Mouse (Mus musculus) Patski (cell line): ENCODE data around the gene Vip. TPM values are rescaled to one million over a fixed set of nuclear protein-coding genes. Genes with fewer than 3 reads are reported as not detected.

Experiments used
- ATAC-seq: fragments of 100-300 bp; one replicate; pipeline ENCODE4 v1.8.0; 2021
- CTCF ChIA-PET: fragments of 350-600 bp; sonication (Branson Sonifier 250); formaldehyde crosslinking; loops from one replicate; lab custom pipeline; 2022; ENCODE audit warnings: inconsistent platforms; lab: Charles Lee
- POLR2A ChIA-PET: fragments of 350-600 bp; sonication (Branson Sonifier 250); formaldehyde crosslinking; loops from one replicate; lab custom pipeline; 2022; ENCODE audit warnings: antibody characterized with exemption, inconsistent platforms; lab: Charles Lee
- DNase-seq: peaks from one replicate; pipeline ENCODE4 v3.0.0-alpha.2; 2011; ENCODE audit warnings: low read depth, low spot score
- H3K27me3 ChIP-seq: fragments of 371-371 bp; one replicate; pipeline ENCODE4 v1.5.1; 2021
- CTCF ChIP-seq: fragments of 100-300 bp; IDR thresholded peaks from one replicate; pipeline ENCODE4 v1.5.1; 2021
- in situ Hi-C: fragments of 300-500 bp; cut with MboI; formaldehyde crosslinking; loops from 3 replicates; pipeline ENCODE4 v1.11.1; 2018; ENCODE audit warnings: low pct_unique_long_range_greater_than_20kb, mixed read lengths
- polyA plus RNA-seq: library from polyadenylated mRNA; unstranded; gene quantifications from one replicate; pipeline ENCODE4 v1.2.3, GENCODE M21; 2021

Vip gene
- polyA plus RNA-seq = not detected

GRCm38 (mm10) chr10:5639112-5639511 is at the start of gene Vip:
Gene Vip (plus strand): TSS chr10:5639218.
- in situ Hi-C loops = no loop called here
- POLR2A ChIA-PET = no interaction called here
- CTCF ChIA-PET = no interaction called here
- ATAC-seq = peak; percentile 86
- no peak for TF ChIP-seq CTCF
- no peak for DNase-seq
- peaks cover 11% of the 10 kb centered on the region for H3K27me3 ChIP-seq

GRCm38 (mm10) chr10:5591061-5591460 is 48.0 kb upstream of the Vip start:
- POLR2A ChIA-PET = no interaction called here

GRCm38 (mm10) chr10:5591996-5592395 is 47.0 kb upstream of the Vip start:
- no peak for DNase-seq
- no peak for TF ChIP-seq CTCF
- in situ Hi-C loops = no loop called here
- ATAC-seq = no peak
- ChIA-PET CTCF (interaction anchor here (0.9 kb wide), 1 partner anchor 16 kb away, joined by 3 read pairs; no protein-coding TSS in a partner anchor), POLR2A (no interaction called here)
- H3K27me3 ChIP-seq = peaks cover 30% of the 10 kb centered on the region

More at GRCm38 (mm10) chr10:5591061-5591460, 48.0 kb upstream of the Vip start:
- DNase-seq (no peak), ATAC-seq (no peak)
- peaks cover 26% of the 10 kb centered on the region for H3K27me3 ChIP-seq
- CTCF ChIA-PET = no interaction called here
- TF ChIP-seq CTCF = no peak
- in situ Hi-C loops = no loop called here

- peaks cover 42% of the 10 kb centered on the region for H3K27me3 ChIP-seq
- ChIA-PET CTCF (no interaction called here), POLR2A (no interaction called here)
- ATAC-seq = no peak
- no peak for DNase-seq
- TF ChIP-seq CTCF = no peak
- in situ Hi-C loops = no loop called here
These were observed 45.6 kb upstream of the Vip start, which contains the start of gene Myct1 for GRCm38 (mm10) chr10:5593464-5593863. Gene Myct1 (plus strand): TSS chr10:5593775.

- DNase-seq (no peak), ATAC-seq (no peak)
- ChIA-PET POLR2A (no interaction called here), CTCF (no interaction called here)
- in situ Hi-C loops = no loop called here
- H3K27me3 ChIP-seq = peaks cover 42% of the 10 kb centered on the region
- no peak for TF ChIP-seq CTCF
These were observed 44.6 kb upstream of the Vip start for GRCm38 (mm10) chr10:5594457-5594856.

- peaks cover 42% of the 10 kb centered on the region for H3K27me3 ChIP-seq
- ChIA-PET CTCF (interaction anchor here (1.8 kb wide), 1 partner anchor 190 kb away, joined by 5 read pairs; no protein-coding TSS in a partner anchor), POLR2A (no interaction called here)
- in situ Hi-C loops = loop anchor here (5.0 kb wide), 1 partner anchor 196 kb away; no protein-coding TSS in a partner anchor
- TF ChIP-seq CTCF = no peak
- ATAC-seq (no peak), DNase-seq (no peak)
These were observed 42.5 kb upstream of the Vip start for GRCm38 (mm10) chr10:5596559-5596958.

- TF ChIP-seq CTCF = peak; percentile 60
- no peak for DNase-seq
- in situ Hi-C loops = no loop called here
- POLR2A ChIA-PET = no interaction called here
- ATAC-seq = peak; percentile 69
- CTCF ChIA-PET = interaction anchor here (0.9 to 1.8 kb wide), 5 partner anchors 183 to 202 kb away, joined by 3 to 13 read pairs (median 3); no protein-coding TSS in a partner anchor
- H3K27me3 ChIP-seq = peaks cover 28% of the 10 kb centered on the region
These were observed 38.9 kb upstream of the Vip start for GRCm38 (mm10) chr10:5600123-5600522.

GRCm38 (mm10) chr10:5603512-5603911 is 35.5 kb upstream of the Vip start:
- POLR2A ChIA-PET = no interaction called here
- ATAC-seq = no peak
- no peak for DNase-seq
- peaks cover 22% of the 10 kb centered on the region for H3K27me3 ChIP-seq
- CTCF ChIA-PET = interaction anchor here (1.1 to 1.5 kb wide), 2 partner anchors 185 to 188 kb away, joined by 3 to 4 read pairs; no protein-coding TSS in a partner anchor
- no peak for TF ChIP-seq CTCF
- in situ Hi-C loops = no loop called here

- TF ChIP-seq CTCF = no peak
- ATAC-seq (no peak), DNase-seq (no peak)
- ChIA-PET POLR2A (no interaction called here), CTCF (interaction anchor here (1.5 kb wide), 1 partner anchor 184 kb away, joined by 4 read pairs; no protein-coding TSS in a partner anchor)
- in situ Hi-C loops = no loop called here
- peaks cover 25% of the 10 kb centered on the region for H3K27me3 ChIP-seq
These were observed 34.6 kb upstream of the Vip start for GRCm38 (mm10) chr10:5604371-5604770.

- ChIA-PET POLR2A (no interaction called here), CTCF (no interaction called here)
- no peak for TF ChIP-seq CTCF
- H3K27me3 ChIP-seq = peaks cover 39% of the 10 kb centered on the region
- DNase-seq = no peak
- in situ Hi-C loops = no loop called here
- ATAC-seq = no peak
These were observed 30.1 kb upstream of the Vip start for GRCm38 (mm10) chr10:5608874-5609273.

GRCm38 (mm10) chr10:5615186-5616040 is 23.6 kb upstream of the Vip start:
- in situ Hi-C loops = no loop called here
- CTCF ChIA-PET = interaction anchor here (1.4 kb wide), 1 partner anchor 14 kb away, joined by 3 read pairs; no protein-coding TSS in a partner anchor
- H3K27me3 ChIP-seq = peaks cover 18% of the 10 kb centered on the region
- no peak for DNase-seq
- POLR2A ChIA-PET = no interaction called here
- TF ChIP-seq CTCF = no peak
- no peak for ATAC-seq
